Mouse (Mus musculus) myocyte (in vitro differentiated cells): ENCODE data around the gene Itpr3.

Experiments used
- CEBPB ChIP-seq: IDR thresholded peaks from 2 replicates; pipeline ENCODE4 v1.6.1; 2011; ENCODE audit warnings: mild to moderate bottlenecking, moderate library complexity; ENCODE audit not compliant: poor library complexity, insufficient read depth, severe bottlenecking
- E2F4 ChIP-seq: IDR thresholded peaks from one replicate; pipeline ENCODE4 v1.6.1; 2011; ENCODE audit warnings: mild to moderate bottlenecking, control low read depth, moderate library complexity; ENCODE audit not compliant: insufficient read depth
- MAX ChIP-seq: IDR thresholded peaks from one replicate; pipeline ENCODE4 v1.6.1; 2011; ENCODE audit warnings: low read depth, mild to moderate bottlenecking, control low read depth
- MYOD1 ChIP-seq, 3 experiments: IDR thresholded peaks; one replicate each; pipeline ENCODE4 v1.6.1; 2011; ENCODE audit warnings: control low read depth in 2 of 3, low read depth in 2 of 3, mild to moderate bottlenecking in 2 of 3, moderate library complexity in 1 of 3; ENCODE audit not compliant: insufficient read length in 2 of 3, control insufficient read depth in 1 of 3
- MYOG ChIP-seq, 3 experiments: IDR thresholded peaks; one replicate each; pipeline ENCODE4 v1.6.1; 2011; ENCODE audit warnings: control low read depth in 2 of 3, low read depth in 2 of 3, mild to moderate bottlenecking in 2 of 3; ENCODE audit not compliant: insufficient read length in 2 of 3, control insufficient read depth in 1 of 3, insufficient read depth in 1 of 3
- POLR2A ChIP-seq: IDR thresholded peaks from one replicate; pipeline ENCODE4 v1.6.1; 2011; ENCODE audit warnings: low read depth, mild to moderate bottlenecking, control low read depth, moderate library complexity; ENCODE audit not compliant: insufficient read length
- POLR2AphosphoS2 ChIP-seq: IDR thresholded peaks from one replicate; pipeline ENCODE4 v1.6.1; 2011; ENCODE audit warnings: low read depth, control low read depth; ENCODE audit not compliant: insufficient read length
- REST ChIP-seq: IDR thresholded peaks from one replicate; pipeline ENCODE4 v1.6.1; 2011; ENCODE audit warnings: mild to moderate bottlenecking, control low read depth, moderate library complexity; ENCODE audit not compliant: insufficient read depth, insufficient read length
- TCF12 ChIP-seq: IDR thresholded peaks from one replicate; pipeline ENCODE4 v1.6.1; 2011; ENCODE audit warnings: mild to moderate bottlenecking, control low read depth; ENCODE audit not compliant: poor library complexity, insufficient read depth, severe bottlenecking
- USF1 ChIP-seq: IDR thresholded peaks from one replicate; pipeline ENCODE4 v1.6.1; 2011; ENCODE audit warnings: low read depth, mild to moderate bottlenecking, control low read depth, moderate library complexity

GRCm38 (mm10) chr17:27045164-27045563, 11.9 kb upstream of the Itpr3 start:
- TF ChIP-seq POLR2A: no peak
- TF ChIP-seq E2F4: no peak
- TF ChIP-seq TCF12: no peak
- no peak for TF ChIP-seq MAX
- no peak for TF ChIP-seq POLR2AphosphoS2
- TF ChIP-seq MYOD1 (IDR thresholded peaks at IDR 0.05; ENCODE audit: control insufficient read depth in 1 of 3, insufficient read length in 2 of 3, low read depth in 2 of 3): no peak
- no peak for TF ChIP-seq CEBPB
- no peak for TF ChIP-seq REST
- no peak for TF ChIP-seq USF1
- TF ChIP-seq MYOG (IDR thresholded peaks at IDR 0.05; ENCODE audit: control insufficient read depth in 1 of 3, insufficient read depth in 1 of 3, insufficient read length in 2 of 3, low read depth in 2 of 3): no peak
